Mouse (Mus musculus) thymus, postnatal 36 days (tissue): ENCODE data around the gene Ndst4.

Source experiments
- DNase-seq, 2 experiments: peaks; one replicate each; pipeline ENCODE4 v3.0.0; 2022; ENCODE audit warnings: mixed read lengths in 2 of 2

The Ndst4 gene

GRCm38 (mm10) chr3:125734945-125735344 lies 331.1 kb downstream of the Ndst4 start:
- DNase-seq, result no peak

GRCm38 (mm10) chr3:125744468-125745141 lies 340.7 kb downstream of the Ndst4 start:
- DNase-seq, result no peak

- DNase-seq, result no peak
These were observed 341.2 kb downstream of the Ndst4 start for GRCm38 (mm10) chr3:125745142-125745496.

GRCm38 (mm10) chr3:125746367-125746766 lies 342.5 kb downstream of the Ndst4 start:
- no peak for DNase-seq

GRCm38 (mm10) chr3:125756911-125757310 lies 353.0 kb downstream of the Ndst4 start:
- no peak for DNase-seq

GRCm38 (mm10) chr3:125760711-125761110 lies 356.8 kb downstream of the Ndst4 start:
- DNase-seq, result no peak
